Mouse (Mus musculus): ENCODE measurements around the gene Eif4e.
"Not testable (repeated sequence)": the region's sequence is repeated elsewhere in the genome, so short reads cannot be mapped to it uniquely, and the experiment has no call there.

The Eif4e gene

DNA sequence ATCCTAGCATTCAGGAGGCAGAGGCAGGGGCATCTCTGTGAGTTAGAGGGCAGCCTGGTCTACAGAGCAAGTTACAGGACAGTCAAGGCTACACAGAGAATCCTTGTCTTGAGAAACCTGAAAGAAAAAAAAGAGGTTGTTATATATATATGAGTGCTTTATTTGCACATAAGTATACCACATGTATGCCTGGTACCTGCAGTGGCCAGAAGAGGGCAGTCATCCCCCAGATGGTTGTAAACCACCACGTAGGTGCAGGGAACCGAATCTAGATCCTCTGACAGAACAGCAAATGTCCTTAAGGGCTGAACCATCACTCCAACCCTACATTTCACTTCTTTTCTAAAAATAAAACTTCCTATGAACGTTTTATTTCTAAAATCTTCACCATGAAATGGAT lies 8.1 kb upstream of the Eif4e start:
- no peak for DNase-seq (ENCODE audit: low spot score)

DNA sequence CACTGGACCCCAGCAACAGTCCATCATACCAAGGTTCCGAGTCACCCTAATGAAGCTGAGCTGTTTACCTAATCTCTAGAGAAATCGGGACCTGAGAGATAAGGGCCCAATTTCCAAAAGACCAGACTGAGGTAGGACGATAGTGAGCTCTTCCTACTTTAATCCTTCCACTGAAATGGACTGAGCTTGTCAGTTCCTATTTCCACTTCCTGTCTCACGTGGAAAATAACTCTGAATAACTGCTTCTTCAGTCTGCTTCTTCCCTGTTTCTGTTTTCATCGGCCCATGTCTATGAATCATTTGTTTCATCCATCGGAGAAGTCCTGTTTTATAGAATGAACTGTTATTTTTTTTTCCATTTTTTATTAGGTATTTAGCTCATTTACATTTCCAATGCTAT lies 6.8 kb upstream of the Eif4e start:
- DNase-seq (ENCODE audit: low spot score) = no peak

DNA sequence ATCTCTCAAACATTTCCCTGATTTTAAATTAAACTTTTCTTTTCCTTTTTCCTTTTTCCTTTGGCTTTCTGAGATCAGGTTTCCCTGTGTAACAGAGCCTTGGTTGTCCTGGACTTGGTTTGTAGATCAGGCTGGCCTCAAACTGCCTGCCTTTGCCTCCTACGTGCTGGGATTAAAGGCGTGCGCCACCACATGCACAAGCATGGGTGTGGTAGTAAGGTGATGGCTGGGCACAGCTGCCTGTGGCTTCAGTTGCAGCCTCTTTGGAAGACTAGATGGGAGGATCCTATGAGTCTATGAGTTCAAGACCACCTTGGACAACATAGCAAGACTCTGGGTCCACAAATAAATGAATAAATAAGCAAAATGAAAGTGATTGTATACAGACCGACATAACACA lies 2.0 kb upstream of the Eif4e start:
- DNase-seq (ENCODE audit: low spot score) = no peak

DNA sequence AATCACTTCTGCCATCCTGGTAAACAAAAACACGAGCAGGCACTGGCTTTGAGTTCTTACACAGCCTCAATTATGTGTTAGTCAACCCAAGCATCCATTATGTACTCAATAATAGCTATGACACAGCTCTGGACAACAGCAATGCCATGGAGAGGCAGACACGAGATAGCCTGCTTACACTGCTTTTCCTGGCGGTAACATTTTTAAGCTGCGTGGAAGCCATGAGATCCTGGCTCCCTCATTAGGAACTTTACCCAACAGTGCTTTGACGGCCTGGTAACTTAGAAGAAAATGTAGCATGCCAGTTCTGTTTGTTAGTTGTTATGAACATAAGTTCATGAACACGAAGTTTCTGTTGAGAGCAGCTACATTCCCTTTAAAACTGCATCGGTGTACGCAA lies 485 bp upstream of the Eif4e start:
- DNase-seq (ENCODE audit: low spot score) = no peak

DNA sequence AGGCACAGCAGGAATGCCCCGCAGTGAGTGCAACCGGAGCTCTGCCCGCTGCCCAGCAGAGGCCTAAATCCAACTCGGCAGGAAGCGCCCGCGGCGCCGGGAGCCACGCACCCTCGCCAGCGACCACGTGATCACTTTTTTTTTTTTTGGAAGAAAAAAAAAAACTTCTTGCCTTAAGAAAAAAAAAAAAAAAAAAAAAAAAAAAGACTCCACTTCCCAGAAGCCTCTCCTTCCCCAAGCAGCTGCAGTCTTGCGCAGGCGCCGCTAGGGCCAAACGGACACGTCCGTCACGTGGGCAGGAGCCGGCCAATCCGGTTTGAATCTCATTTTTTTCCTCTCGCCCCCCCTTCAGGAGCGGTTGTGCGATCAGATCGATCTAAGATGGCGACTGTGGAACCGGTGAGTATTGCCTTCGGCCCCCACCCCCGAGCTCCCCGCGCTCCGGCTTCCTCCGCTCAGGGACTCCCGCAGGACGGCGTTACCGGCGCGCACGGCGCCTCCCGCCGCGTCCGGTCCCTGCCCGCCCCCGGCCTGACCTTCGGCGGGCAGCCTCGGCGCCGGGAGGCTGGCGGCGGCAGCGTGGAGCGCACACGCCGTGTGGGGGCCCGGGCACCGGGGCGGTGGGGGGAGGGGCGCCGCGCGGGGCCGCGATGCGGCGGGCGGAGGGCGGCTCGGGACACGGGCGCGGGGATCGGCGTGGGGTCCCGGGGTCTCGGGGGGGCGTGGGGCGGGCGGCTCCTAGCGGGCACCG lies 1.1 kb downstream of the Eif4e start:
- peak; percentile 86 for DNase-seq (ENCODE audit: low spot score)

DNA sequence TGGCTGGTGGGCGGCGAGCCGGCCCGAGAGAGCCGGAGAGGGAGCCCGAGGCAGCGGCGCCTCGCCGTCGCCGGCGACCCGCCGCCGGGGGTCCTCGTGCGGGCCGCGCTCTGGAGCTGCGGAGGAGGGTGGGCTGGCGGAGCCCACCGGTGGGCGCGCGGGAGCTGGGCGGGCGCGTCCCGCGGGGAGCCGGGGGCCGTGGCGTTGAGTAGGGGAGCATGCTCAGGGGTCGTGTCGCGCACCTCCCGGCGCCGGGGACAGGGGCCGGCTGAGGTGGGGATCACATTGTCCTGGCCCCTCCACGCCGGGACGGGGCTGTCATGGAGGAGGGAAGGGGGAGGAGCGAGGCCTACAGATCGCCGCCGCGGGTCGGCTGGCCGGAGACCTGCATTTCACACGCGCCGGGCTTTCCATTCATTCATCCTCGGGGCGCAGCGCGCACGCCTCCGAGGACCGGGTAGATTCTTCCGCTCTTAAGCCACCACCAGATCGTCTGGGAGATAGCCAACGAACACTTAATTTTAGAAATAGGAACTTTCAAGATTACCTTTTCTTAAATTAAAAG lies 1.8 kb downstream of the Eif4e start:
- peak; percentile 34 for DNase-seq (ENCODE audit: low spot score)

DNA sequence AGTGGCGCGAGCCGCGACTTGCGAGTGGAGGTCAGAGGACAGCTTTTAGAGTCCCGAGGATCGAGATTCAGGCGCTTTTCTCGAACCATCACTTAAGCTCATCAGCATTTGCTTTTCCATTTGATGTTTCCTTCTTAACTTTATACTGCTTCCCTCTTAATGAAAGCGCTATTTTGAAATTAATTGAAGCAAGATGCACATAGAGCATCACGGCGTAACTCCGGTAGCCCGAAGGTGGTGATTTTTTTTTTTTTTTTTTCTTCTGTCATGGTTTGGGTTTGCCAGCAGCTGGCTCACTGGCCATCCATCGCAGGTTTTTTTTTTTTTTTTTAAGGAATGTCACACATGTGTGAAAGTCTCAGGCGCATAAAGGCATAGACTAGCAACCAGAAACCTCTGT lies 2.3 kb downstream of the Eif4e start:
- no peak for DNase-seq (ENCODE audit: low spot score)

DNA sequence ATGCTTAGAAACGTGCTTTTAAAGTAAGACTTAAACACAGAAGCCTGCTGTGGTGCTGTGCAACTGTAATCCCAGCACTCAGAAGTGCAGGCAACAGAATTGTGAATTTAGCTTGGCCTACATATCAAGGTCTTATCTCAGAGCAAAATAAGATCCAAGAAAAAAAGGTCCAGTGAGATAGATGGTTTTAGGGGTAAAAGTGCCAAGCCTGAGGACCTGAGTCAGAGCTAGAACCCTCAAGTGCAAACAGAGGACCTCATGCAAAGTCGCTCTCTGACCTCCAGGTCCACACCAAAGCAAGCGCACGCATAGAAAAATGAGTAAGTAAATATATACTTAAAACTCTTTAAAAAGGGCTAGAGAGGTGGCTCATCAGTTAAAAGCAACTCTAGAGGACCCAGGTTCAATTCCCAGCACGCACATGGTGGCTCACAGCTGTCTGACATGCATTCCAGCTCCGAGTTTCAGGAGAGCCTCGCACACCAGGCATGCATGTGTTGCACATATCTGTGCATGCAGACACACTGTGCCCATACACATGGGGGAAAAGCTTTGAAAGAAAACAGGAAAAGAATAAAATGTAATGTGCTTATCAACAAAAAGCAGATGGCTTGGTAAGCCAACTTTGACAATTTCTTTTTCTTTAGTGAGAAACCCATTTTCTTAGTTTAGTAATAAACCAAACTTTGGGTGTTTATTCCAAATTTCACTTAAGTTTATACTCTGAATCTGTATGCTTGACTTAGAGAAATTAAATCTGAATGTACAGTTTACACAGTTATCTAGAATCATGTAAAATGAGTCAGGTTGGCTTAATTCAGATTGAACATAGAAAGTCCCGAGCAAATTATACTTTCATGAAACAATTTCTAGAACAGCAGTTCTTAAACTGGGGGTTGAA lies 4.8 kb downstream of the Eif4e start:
- DNase-seq (ENCODE audit: low spot score) = no peak

DNA sequence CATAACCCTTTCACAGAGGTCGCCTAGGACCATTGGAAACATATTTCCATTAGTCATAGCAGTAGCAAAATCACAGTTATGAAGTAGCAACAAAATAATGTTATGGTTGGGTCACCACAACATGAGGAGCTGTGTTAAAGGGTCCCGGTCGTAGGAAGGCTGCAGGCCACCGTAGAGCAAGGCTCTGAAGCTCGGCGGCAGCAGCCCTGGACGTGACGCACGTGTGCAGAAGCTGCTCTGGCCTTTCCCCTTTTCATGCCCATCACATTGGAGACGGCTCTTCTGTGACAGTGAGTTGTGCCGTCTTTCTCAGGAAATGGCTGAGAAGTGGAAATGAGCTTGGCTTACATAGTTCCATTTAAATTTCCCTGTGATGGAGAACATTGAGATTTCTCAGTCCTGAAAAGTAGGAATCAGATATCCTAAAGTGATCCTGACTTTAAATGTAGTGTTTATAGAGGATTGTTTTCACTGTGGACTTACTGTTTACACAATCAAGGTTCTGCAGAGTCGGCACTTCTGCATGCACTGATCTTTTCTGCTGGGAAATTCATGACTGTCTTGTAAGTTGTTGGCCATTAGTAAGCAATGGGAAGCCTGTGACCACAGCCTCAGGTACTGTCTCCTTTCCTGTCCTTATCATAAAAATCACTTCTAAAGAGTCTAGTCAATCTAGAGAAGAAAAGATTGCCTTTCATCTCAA lies 5.7 kb downstream of the Eif4e start:
- DNase-seq (ENCODE audit: low spot score) = no peak

DNA sequence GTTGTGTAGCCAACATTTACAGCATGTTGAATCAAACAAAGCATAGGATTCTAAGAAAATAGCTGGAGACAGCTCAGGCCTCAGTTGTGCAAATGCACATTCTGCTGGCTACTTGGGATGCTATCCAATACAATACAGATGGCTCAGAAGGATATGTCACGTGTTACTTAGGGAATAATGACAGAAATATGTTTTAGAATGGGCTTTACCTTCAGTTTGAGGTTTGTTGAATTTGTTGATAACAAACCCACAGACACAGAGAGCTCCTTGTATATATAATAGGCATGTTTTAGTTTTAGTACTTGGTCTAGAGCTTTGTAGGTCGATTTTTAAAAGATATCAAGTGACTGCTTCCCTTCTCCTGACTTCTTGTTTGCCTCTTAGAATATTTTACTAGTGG lies 6.8 kb downstream of the Eif4e start:
- DNase-seq (ENCODE audit: low spot score) = no peak

DNA sequence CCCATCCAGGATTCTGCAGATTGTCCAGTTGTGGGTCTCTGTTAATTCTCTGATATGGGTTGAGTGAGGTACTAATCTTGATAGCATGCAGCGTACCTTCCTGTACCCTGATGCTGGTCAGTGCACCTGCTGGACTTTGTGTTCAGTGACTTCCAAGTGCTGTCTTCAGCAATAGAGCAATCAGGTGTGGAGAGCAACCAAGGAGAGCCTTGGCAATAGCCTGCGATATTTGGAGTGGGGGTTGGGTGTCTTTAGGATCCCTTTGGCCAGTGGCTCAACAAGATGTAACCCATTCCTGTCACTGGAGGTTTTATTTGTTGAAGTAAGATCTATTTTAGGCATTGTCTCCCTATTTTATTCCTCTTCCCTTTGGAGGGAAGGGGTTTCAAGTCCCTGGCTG lies 10.1 kb downstream of the Eif4e start:
- no peak for DNase-seq (ENCODE audit: low spot score)

DNA sequence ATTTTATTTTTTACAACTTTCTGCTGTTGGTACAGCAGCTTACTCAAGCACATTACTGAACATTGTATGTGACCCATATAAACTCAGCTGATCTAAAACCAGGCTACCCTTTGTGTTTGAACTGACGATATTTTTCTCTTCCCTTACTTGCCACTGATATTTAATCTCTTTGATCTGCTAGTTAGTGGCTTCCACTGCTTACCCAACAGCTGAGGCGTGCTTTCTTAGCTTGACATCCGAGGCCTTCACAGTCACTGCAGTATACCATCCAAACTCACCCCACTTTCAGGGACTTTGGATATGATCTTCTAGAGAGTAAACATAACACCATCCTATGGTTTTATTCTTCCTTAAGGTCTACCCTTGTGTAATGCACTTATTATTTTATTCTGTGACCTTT lies 16.6 kb downstream of the Eif4e start:
- DNase-seq (ENCODE audit: low spot score) = no peak

DNA sequence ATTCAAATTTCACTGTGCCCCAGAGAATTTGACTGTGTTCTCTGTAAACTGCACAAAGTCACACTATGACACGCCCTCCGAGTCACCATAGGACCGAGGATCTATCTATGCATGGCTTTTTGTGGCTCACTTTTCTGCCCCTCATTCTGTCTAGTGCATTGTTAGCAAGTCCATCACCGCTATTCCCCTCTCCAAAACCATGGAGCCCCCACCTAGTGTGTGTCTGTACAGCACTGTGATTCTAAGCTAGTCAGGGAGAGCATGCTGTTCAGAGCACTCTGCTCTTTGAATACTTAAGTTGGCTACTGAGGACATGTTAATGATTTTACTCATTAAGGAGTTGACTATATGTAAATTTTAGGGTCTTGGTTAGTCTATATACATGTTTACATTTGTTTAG lies 18.1 kb downstream of the Eif4e start:
- DNase-seq (ENCODE audit: low spot score) = no peak

DNA sequence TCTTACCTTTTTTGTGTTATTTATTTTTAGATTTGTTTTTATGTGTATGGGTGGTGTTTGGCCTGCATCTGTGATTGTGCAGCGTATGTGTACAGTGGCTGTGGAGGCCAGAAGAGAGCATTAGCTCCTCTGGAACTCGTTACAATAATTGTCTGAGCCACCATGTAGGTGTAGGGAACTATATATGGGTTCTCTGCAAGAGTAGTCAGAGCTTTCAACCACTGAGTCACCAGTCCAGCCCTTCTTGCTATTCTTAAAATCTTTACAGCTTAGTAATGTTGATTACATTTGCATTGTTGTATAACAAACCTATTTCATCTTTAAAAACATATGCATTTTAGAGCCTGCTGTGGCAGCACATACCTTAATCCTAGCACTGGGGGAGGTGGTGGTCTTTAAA lies 20.7 kb downstream of the Eif4e start:
- no peak for DNase-seq (ENCODE audit: low spot score)

DNA sequence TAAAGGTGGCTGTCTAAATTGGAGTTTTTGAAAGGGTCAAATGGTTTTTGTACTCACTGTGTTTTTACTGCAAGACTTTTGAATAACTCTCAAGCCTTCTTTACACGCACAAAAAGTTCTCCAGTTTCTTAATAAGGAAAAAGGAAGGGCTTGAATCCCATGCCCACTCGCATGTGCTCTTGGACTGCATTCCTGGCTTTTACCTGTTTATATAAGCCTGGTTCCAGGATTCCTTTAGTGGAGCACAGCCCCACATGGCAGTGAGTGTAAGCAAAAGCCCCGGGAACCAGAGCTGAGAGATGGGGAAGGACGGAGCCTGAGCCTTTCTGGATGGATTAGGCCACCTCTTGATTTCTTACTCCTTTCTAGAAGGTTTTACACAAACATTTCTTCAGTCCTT lies 23.1 kb downstream of the Eif4e start:
- no peak for DNase-seq (ENCODE audit: low spot score)

DNA sequence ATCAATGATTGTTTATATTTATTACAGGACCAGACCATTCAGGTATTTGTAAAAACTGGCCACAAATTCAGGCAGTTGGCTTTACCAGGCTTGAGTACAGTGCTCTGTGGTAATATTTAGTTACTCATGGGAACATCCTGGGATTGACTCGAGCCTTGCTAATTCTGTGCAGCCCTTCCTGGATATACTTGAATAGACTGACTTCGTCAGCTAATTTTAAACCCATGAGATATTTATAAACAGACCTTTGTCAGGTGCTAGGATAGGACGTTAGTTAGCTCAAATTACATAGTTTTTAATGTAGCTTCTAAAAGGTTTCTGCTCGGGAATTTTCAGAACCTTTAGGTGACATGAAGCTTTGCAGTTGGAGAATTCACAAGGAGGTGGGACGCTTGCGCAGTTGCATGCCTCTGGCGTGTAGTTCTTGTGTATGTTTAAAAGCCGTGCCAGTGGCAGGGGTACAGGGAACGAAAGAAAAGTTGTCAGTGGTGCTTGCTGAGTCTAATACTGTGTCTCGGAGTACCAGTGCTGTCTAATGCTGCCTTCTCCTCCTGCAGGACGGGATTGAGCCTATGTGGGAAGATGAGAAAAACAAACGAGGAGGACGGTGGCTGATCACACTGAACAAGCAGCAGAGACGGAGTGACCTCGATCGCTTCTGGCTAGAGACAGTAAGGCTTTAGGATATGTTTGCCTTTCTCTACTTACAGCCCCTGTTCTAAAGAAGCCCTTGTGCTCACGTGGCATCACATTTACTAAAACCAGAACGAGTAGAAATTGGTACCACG lies 24.6 kb downstream of the Eif4e start:
- DNase-seq (ENCODE audit: low spot score) = no peak

DNA sequence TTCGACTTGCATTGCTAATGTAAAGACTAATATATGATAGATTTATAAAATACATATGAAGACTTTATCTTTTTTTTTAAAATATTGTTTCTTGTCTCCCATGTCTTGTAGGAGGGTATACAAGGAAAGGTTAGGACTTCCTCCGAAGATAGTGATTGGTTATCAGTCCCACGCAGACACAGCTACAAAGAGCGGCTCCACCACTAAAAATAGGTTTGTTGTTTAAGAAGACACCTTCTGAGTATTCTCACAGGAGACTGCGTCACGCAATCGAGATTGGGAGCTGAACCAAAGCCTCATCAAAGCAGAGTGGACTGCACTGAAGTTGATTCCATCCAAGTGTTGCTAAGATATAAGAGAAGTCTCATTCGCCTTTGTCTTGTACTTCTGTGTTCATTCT lies 29.3 kb downstream of the Eif4e start:
- not testable (repeated sequence) for DNase-seq (ENCODE audit: low spot score)

DNA sequence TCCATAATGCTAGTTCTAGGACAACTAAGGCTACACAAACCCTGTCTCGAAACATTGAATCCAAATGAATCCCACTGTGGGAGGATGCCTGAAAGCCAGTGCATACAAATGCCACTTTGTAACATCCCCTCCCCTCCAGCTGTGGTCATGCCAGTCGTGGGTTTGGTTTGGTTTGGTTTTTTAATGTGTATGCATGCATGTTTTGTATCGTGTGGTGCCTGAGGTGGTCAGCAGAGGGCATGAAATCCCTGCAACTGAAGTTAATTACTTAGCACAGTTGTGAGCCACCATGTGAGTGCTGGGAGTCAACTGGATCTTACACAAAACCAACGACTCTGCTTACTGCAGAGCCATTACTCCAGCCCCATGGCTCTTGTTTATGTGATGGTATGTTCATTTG lies 32.5 kb downstream of the Eif4e start:
- no peak for DNase-seq (ENCODE audit: low spot score)

DNA sequence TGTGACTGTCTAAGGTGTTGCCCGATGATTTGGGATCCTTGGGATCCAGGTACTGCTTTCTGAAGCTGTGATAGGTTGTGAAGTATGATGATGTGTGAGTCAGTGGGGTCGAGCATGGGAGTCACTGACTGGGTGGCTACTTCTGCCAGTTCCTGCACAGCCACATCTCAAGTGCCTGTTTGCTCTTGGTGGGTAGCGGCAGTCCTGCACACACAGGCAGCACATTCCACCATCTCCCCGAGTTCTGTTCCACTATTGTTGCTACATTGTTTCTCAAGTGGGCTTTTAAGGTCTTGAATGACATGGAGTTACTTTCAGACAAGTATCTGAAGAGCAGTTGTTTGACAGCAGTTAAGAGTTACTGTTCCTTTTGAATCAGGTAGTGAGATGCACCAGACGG lies 34.3 kb downstream of the Eif4e start:
- DNase-seq (ENCODE audit: low spot score) = no peak

DNA sequence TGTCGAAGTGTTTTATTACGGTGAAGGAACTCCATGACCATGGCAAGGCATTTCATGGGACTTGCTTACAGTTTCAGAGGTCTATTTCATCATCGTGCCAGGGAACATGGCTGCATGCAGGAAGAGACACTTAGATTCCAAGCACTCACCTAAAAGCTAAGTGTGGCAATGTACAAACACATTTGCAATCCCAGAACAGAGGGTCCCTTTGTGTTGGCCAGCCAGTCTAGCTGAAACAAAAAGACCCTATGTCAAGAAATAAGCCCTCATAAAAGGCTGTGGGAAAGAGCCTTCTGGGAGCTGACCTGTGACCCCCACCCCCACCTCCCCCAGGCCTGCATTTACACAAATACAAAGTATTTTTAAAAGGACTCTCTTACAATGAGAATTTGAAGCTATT lies 34.9 kb downstream of the Eif4e start:
- DNase-seq (ENCODE audit: low spot score) = no peak

DNA sequence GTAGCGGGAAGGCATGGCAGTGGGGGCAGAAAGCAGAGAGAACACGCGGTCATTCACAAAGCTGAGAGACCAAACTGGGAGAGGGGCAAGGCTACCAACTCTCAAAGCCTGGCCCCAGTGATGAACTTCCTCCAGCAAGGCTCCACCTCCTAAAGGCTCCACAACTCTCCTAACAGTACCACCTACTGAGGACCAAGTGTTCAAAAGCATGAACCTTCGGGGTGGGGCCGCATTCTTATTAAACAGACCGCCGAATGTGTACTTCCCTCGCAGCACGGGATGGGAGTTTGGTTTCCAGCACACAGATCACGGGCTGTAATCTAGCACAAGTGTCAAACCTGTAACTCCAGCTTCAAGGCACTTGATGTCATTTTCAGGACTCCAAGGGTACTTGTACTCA lies 52.9 kb downstream of the Eif4e start:
- DNase-seq (ENCODE audit: low spot score) = no peak

DNA sequence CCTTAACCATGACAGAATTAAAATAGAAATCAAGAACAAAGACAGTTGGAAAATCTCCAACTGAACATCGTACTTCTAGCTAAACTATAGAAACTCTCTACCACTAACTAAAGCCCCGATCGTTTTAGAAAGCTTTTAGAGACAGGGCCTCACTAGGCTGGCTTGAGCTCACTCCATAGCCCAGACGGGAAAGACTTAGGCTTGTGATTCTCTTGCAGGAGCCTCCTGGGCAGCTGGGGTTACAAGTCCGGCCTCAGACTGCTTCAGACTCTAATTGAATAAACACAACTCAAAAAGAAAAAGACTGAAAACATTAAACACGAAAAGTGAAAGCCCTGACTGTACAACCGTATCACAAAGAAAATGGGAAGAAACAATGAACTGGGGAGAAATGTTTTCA lies 60.2 kb downstream of the Eif4e start:
- no peak for DNase-seq (ENCODE audit: low spot score)
